Mouse (Mus musculus) ES-E14 (cell line): ENCODE results near the gene Golga3.

Source experiments
- HCFC1 ChIP-seq: IDR thresholded peaks from 2 replicates; pipeline ENCODE4 v1.6.1; 2012; ENCODE audit warnings: low read length, inconsistent platforms, borderline replicate concordance; ENCODE audit not compliant: insufficient read depth
- MAFK ChIP-seq: IDR thresholded peaks from 2 replicates; pipeline ENCODE4 v1.6.1; 2014; ENCODE audit warnings: mild to moderate bottlenecking, low read depth, low read length, inconsistent platforms; ENCODE audit not compliant: insufficient read depth

DNA sequence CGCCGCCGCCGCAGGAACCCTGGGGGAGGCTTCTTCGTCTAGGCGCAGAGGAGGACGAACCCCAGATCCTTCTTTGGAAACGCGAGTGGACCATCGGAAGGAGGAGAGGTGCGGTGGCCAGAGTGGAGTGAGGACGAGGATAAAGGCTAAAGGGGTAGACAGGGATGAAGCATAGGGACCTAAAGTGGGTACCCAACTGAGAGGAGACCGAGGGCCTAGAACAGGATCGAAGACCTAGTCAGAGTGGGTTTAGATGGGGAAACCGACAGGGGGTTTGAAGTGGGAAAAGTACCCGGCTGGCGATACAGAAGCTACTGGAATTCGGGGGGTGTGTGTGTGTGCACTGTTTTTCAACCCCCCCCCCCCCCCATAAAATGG is 40.4 kb upstream of the Golga3 start:
- TF ChIP-seq HCFC1 (no peak), MAFK (no peak)
